Mouse (Mus musculus): Measurements from ENCODE around the gene Ripk1.
"Not testable (repeated sequence)": the region's sequence is repeated elsewhere in the genome, so short reads cannot be mapped to it uniquely, and the experiment has no call there.

The Ripk1 gene

GRCm38 (mm10) chr13:34038901-34039341 lies 36.8 kb downstream of the Ripk1 start:
- DNase-seq: peak; percentile 76

- DNase-seq: peak; percentile 40
Observed at GRCm38 (mm10) chr13:34040091-34040490, 37.9 kb downstream of the Ripk1 start.

GRCm38 (mm10) chr13:34043716-34044393 lies 41.7 kb downstream of the Ripk1 start:
- no peak for DNase-seq

- peak; percentile 88 for DNase-seq
Observed at GRCm38 (mm10) chr13:34045511-34046249, 43.5 kb downstream of the Ripk1 start.

GRCm38 (mm10) chr13:34046421-34047012 lies 44.4 kb downstream of the Ripk1 start:
- peak; percentile 91 for DNase-seq

GRCm38 (mm10) chr13:34047526-34047925 lies 45.4 kb downstream of the Ripk1 start:
- DNase-seq: no peak

GRCm38 (mm10) chr13:34050479-34050878 lies 48.3 kb downstream of the Ripk1 start:
- DNase-seq: no peak

- no peak for DNase-seq
Observed at GRCm38 (mm10) chr13:34051692-34052091, 49.5 kb downstream of the Ripk1 start.

- DNase-seq: no peak
Observed at GRCm38 (mm10) chr13:34053673-34054282, 51.6 kb downstream of the Ripk1 start.

- no peak for DNase-seq
Observed at GRCm38 (mm10) chr13:34054391-34054790, 52.2 kb downstream of the Ripk1 start.

- DNase-seq: peak; percentile 24
Observed at GRCm38 (mm10) chr13:34054983-34055382, 52.8 kb downstream of the Ripk1 start.

GRCm38 (mm10) chr13:34057252-34057651 lies 55.1 kb downstream of the Ripk1 start:
- no peak for DNase-seq

GRCm38 (mm10) chr13:34060061-34060460 lies 57.9 kb downstream of the Ripk1 start:
- DNase-seq: no peak

- no peak for DNase-seq
Observed at GRCm38 (mm10) chr13:34062466-34062865, 60.3 kb downstream of the Ripk1 start.

- no peak for DNase-seq
Observed at GRCm38 (mm10) chr13:34066351-34066750, 64.2 kb downstream of the Ripk1 start.

GRCm38 (mm10) chr13:34070296-34070695 lies 68.1 kb downstream of the Ripk1 start:
- DNase-seq: no peak

- DNase-seq: no peak
Observed at GRCm38 (mm10) chr13:34071836-34072235, 69.7 kb downstream of the Ripk1 start.

GRCm38 (mm10) chr13:34072847-34073246 lies 70.7 kb downstream of the Ripk1 start:
- no peak for DNase-seq

GRCm38 (mm10) chr13:34074441-34074840 lies 72.3 kb downstream of the Ripk1 start:
- DNase-seq: not testable (repeated sequence)

GRCm38 (mm10) chr13:34075893-34076292 lies 73.7 kb downstream of the Ripk1 start:
- DNase-seq: not testable (repeated sequence)

GRCm38 (mm10) chr13:34076561-34077491 lies 74.7 kb downstream of the Ripk1 start:
- DNase-seq: no peak

All from kidney, adult 11 months (tissue).